Mouse (Mus musculus): ENCODE data around the gene Blmh. TPM values are rescaled to one million over a fixed set of nuclear protein-coding genes. Genes with fewer than 3 reads are reported as not detected.
A peak's percentile ranks its signal among the peaks of the same experiment; 100 is the strongest.

The Blmh gene
- polyA plus RNA-seq, 1 experiment = 26.4 TPM

DNA sequence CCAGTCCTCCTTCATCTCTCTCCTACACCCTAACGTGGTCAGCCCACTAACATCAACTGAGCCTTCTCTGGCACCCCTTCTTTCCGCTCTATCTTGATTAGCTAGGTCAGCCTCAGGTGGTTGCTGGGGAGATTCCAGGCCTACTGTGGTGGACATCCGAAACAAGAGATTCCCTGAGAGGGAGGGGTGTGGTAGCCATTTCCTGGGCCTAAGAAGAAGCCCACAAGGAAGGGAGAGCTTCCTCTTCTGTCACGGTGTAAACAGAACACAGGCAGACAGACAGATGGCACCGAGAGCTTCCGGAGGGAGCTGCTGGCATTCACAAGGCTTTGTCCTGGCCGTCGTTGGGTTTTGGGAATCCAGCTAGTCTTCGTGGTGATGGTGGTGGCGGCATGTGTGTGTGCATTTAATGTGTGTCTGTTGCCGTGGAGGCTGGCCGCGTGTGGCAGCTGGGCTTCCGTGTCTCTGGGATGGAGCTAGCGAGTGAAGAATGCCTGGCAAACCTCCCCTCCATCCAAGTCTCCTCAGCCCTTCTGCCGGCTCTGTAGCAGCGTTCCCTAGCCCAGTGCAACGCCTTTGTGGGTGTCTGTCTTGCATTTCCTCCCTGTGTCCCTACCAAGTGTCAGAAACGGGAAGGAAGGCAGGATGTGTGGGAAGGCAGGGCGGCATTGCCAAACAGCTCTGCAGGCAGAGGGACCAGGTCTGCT, 71.5 kb downstream of the Blmh start:
- H3K79me3 ChIP-seq (ENCODE audit: low read depth) = no peaks in the 10 kb centered on the region
- no peaks in the 10 kb centered on the region for H3K36me3 ChIP-seq (ENCODE audit: control insufficient read depth, insufficient read depth)
- no peaks in the 10 kb centered on the region for H3K27me3 ChIP-seq (ENCODE audit: control insufficient read depth, insufficient read depth, insufficient read length)
- no peaks in the 10 kb centered on the region for H3K79me2 ChIP-seq (ENCODE audit: control insufficient read depth, insufficient read depth)
- no peak overlapping the region for H3ac ChIP-seq (ENCODE audit: control insufficient read depth, insufficient read length, low read depth)
- no peak overlapping the region for H3K4me3 ChIP-seq (ENCODE audit: insufficient read depth, poor library complexity, severe bottlenecking)
- TF ChIP-seq MYOG (IDR thresholded peaks at IDR 0.05; ENCODE audit: control insufficient read depth, extremely low read depth, insufficient read length) (no peak), FOSL1 (IDR thresholded peaks at IDR 0.05; ENCODE audit: insufficient read depth, low read length, poor library complexity, severe bottlenecking) (no peak), CEBPB (IDR thresholded peaks at IDR 0.05; ENCODE audit: low read depth) (no peak), CTCF (IDR thresholded peaks at IDR 0.05; ENCODE audit: control insufficient read depth, insufficient read depth, insufficient read length) (no peak), USF1 (IDR thresholded peaks at IDR 0.05; ENCODE audit: low read depth) (no peak), MAX (IDR thresholded peaks at IDR 0.05) (no peak)

DNA sequence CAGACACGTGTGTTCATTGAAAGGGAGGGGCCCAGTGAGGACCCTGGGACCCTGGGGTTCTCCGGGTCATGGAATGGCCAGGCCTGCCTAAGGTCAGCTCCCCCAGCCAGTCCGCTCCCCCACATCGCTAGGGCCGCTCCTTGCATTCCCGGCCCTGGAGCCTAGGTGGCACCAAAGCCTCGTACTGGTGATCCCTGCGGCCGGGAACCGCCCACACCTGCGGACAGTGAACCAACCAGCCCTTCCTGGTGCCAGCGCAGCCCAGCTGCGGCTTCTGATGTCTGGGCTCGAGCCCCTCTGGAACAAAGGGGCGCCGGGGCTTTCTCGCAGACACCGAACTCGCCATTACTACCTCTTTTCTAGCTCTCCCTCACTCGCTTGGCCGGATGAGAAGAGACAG, 72.7 kb downstream of the Blmh start:
- H3ac ChIP-seq (ENCODE audit: control insufficient read depth, insufficient read length, low read depth) = no peak overlapping the region
- H3K79me3 ChIP-seq (ENCODE audit: low read depth) = no peaks in the 10 kb centered on the region
- peak overlapping the region; percentile 25 for H3K4me3 ChIP-seq (ENCODE audit: insufficient read depth, poor library complexity, severe bottlenecking)
- H3K27me3 ChIP-seq (ENCODE audit: control insufficient read depth, insufficient read depth, insufficient read length) = no peaks in the 10 kb centered on the region
- no peaks in the 10 kb centered on the region for H3K36me3 ChIP-seq (ENCODE audit: control insufficient read depth, insufficient read depth)
- H3K79me2 ChIP-seq (ENCODE audit: control insufficient read depth, insufficient read depth) = no peaks in the 10 kb centered on the region
- TF ChIP-seq CTCF (IDR thresholded peaks at IDR 0.05; ENCODE audit: control insufficient read depth, insufficient read depth, insufficient read length) (peak; percentile 94), USF1 (IDR thresholded peaks at IDR 0.05; ENCODE audit: low read depth) (no peak), CEBPB (IDR thresholded peaks at IDR 0.05; ENCODE audit: low read depth) (no peak), MAX (IDR thresholded peaks at IDR 0.05) (no peak), MYOD1 (IDR thresholded peaks at IDR 0.05; ENCODE audit: control insufficient read depth, insufficient read length, low read depth) (no peak)

DNA sequence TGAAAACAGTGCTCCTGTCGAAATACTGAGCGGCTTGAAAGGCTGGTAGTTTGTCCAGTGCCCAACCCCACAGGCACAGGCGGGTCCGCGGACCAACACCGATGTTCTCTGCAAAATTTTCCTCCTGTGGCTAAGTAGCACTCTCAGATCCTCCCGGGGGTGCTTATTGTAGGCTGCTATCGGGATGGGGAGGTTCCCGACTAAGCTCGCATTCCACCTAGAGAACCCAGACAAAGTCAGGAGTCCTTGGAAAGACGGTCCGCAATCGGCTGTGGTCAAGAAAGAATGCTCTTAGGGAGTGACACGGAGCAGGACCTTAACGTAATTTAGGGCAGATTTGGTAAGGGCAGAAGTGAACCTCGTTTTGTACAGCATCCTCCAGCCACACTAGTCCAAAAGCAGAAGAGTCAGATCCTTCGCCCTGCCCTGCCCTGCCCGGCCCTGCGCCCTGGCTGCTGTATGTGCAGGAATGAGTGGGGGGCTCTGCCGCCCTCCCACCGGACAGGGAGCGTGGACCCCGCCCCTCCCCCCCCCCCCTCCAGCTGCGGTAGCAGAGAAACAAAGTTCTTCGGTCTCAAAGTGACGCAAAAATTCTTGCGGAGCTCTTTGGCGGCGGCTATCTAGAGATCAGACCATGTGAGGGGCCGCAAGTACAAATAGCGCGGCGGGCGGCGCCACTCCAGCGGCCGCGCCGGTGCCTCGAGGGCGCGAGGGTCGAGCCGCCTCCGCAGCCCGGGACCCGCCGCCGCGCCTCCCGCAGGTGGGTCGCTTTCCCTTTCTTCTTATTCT, 73.5 kb downstream of the Blmh start, which contains the start of gene Slc6a4:
Gene Slc6a4 (plus strand): TSS at position 688 of the 789 bp plus-strand sequence.
- TF ChIP-seq MYOG (IDR thresholded peaks at IDR 0.05; ENCODE audit: control insufficient read depth, extremely low read depth, insufficient read length) = no peak
- no peak for TF ChIP-seq USF1 (IDR thresholded peaks at IDR 0.05; ENCODE audit: low read depth)
- TF ChIP-seq MYOD1 (IDR thresholded peaks at IDR 0.05; ENCODE audit: control insufficient read depth, insufficient read length, low read depth) = no peak
- TF ChIP-seq FOSL1 (IDR thresholded peaks at IDR 0.05; ENCODE audit: insufficient read depth, low read length, poor library complexity, severe bottlenecking) = no peak
- no peak for TF ChIP-seq CTCF (IDR thresholded peaks at IDR 0.05; ENCODE audit: control insufficient read depth, insufficient read depth, insufficient read length)
- TF ChIP-seq CEBPB (IDR thresholded peaks at IDR 0.05; ENCODE audit: low read depth) = no peak
- TF ChIP-seq MAX (IDR thresholded peaks at IDR 0.05) = no peak
- Histone ChIP-seq H3ac (ENCODE audit: control insufficient read depth, insufficient read length, low read depth) (peak within 1 kb of the TSS; percentile 57), H3K79me3 (ENCODE audit: low read depth) (no peaks in the 10 kb centered on the region), H3K27me3 (ENCODE audit: control insufficient read depth, insufficient read depth, insufficient read length) (no peaks in the 10 kb centered on the region), H3K79me2 (ENCODE audit: control insufficient read depth, insufficient read depth) (no peaks in the 10 kb centered on the region), H3K36me3 (ENCODE audit: control insufficient read depth, insufficient read depth) (no peaks in the 10 kb centered on the region), H3K4me3 (ENCODE audit: insufficient read depth, poor library complexity, severe bottlenecking) (peak within 1 kb of the TSS; percentile 25)

DNA sequence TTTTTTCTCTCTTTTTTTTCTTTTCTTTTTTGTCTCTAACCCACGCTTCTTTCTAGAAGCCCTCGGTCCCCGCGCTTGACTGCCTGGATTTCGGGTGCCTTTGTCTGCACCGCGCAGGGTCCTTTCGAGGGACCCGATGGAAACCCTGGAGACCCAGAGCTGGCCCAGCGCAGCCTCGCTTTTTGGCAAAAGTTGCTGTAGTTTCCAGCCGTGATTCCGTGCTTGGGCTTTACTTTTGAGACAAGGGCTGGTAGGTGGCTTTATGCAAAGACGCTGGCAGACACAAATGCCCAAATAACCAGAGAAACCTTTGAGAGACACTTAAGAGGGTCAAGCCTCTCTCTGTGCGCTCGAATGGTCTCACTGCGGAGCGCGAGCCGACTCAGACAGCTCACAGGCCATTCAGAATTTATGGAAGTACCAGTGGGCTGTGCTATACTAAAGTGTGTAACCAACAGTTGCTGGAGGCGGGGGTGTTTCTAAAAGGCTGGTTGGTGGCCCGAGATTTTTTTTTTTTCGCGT, 74.2 kb downstream of the Blmh start:
- no peaks in the 10 kb centered on the region for H3K36me3 ChIP-seq (ENCODE audit: control insufficient read depth, insufficient read depth)
- TF ChIP-seq CEBPB (IDR thresholded peaks at IDR 0.05; ENCODE audit: low read depth) (no peak), MAX (IDR thresholded peaks at IDR 0.05) (no peak), MYOG (IDR thresholded peaks at IDR 0.05; ENCODE audit: control insufficient read depth, extremely low read depth, insufficient read length) (no peak), USF1 (IDR thresholded peaks at IDR 0.05; ENCODE audit: low read depth) (no peak), FOSL1 (IDR thresholded peaks at IDR 0.05; ENCODE audit: insufficient read depth, low read length, poor library complexity, severe bottlenecking) (no peak), MYOD1 (IDR thresholded peaks at IDR 0.05; ENCODE audit: control insufficient read depth, insufficient read length, low read depth) (no peak), CTCF (IDR thresholded peaks at IDR 0.05; ENCODE audit: control insufficient read depth, insufficient read depth, insufficient read length) (no peak)
- no peaks in the 10 kb centered on the region for H3K27me3 ChIP-seq (ENCODE audit: control insufficient read depth, insufficient read depth, insufficient read length)
- no peak overlapping the region for H3ac ChIP-seq (ENCODE audit: control insufficient read depth, insufficient read length, low read depth)
- H3K79me3 ChIP-seq (ENCODE audit: low read depth) = no peaks in the 10 kb centered on the region
- no peak overlapping the region for H3K4me3 ChIP-seq (ENCODE audit: insufficient read depth, poor library complexity, severe bottlenecking)
- H3K79me2 ChIP-seq (ENCODE audit: control insufficient read depth, insufficient read depth) = no peaks in the 10 kb centered on the region

DNA sequence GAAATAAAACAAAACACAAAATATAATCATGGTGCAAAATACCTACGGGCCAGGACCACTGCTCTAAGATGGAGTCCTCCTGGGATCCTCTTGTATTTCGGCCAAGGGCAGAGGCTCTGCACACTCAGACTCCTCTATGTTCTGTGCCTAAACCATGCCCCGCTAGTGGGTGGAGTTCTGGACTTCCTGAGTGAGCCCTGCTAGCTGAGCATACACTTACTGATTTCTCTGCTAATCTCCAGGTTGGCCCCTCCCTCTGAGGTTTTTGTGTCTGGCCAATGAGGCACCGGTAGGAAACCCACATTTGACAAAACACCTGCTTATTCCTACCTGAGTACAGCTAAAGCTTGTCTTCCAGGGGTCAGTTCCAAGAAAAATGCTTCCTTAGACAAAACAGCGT, 76.1 kb downstream of the Blmh start:
- no peaks in the 10 kb centered on the region for H3K79me3 ChIP-seq (ENCODE audit: low read depth)

More for the DNA sequence above, 76.1 kb downstream of the Blmh start:
- Histone ChIP-seq H3K79me2 (ENCODE audit: control insufficient read depth, insufficient read depth) (no peaks in the 10 kb centered on the region), H3ac (ENCODE audit: control insufficient read depth, insufficient read length, low read depth) (no peak overlapping the region), H3K4me3 (ENCODE audit: insufficient read depth, poor library complexity, severe bottlenecking) (no peak overlapping the region), H3K36me3 (ENCODE audit: control insufficient read depth, insufficient read depth) (no peaks in the 10 kb centered on the region), H3K27me3 (ENCODE audit: control insufficient read depth, insufficient read depth, insufficient read length) (no peaks in the 10 kb centered on the region)
- TF ChIP-seq CTCF (IDR thresholded peaks at IDR 0.05; ENCODE audit: control insufficient read depth, insufficient read depth, insufficient read length) (no peak), FOSL1 (IDR thresholded peaks at IDR 0.05; ENCODE audit: insufficient read depth, low read length, poor library complexity, severe bottlenecking) (no peak), MYOG (IDR thresholded peaks at IDR 0.05; ENCODE audit: control insufficient read depth, extremely low read depth, insufficient read length) (no peak), MYOD1 (IDR thresholded peaks at IDR 0.05; ENCODE audit: control insufficient read depth, insufficient read length, low read depth) (no peak), CEBPB (IDR thresholded peaks at IDR 0.05; ENCODE audit: low read depth) (no peak), USF1 (IDR thresholded peaks at IDR 0.05; ENCODE audit: low read depth) (no peak), MAX (IDR thresholded peaks at IDR 0.05) (no peak)

Data from C2C12 (cell line).